Mouse (Mus musculus) forebrain, embryonic 13.5 days (tissue): ENCODE data around the gene Tmem209. TPM values are rescaled to one million over a fixed set of nuclear protein-coding genes. Genes with fewer than 3 reads are reported as not detected.

ENCODE experiments used
- ATAC-seq: fragments of 200-750 bp; cut with Nextera tagmentation; 2 replicates; pipeline ENCODE4 v1.8.0; 2017
- H3K27ac ChIP-seq: fragments of 300-500 bp; sonication (generic); 2 replicates; pipeline ENCODE4 v1.5.1; 2015; ENCODE audit warnings: inconsistent platforms, mild to moderate bottlenecking, moderate library complexity
- H3K27me3 ChIP-seq: fragments of 300-500 bp; sonication (generic); 2 replicates; pipeline ENCODE4 v1.6.1; 2015; ENCODE audit warnings: mild to moderate bottlenecking, inconsistent platforms
- H3K36me3 ChIP-seq: fragments of 300-500 bp; sonication (generic); 2 replicates; pipeline ENCODE4 v1.6.1; 2015; ENCODE audit warnings: mild to moderate bottlenecking, inconsistent platforms; ENCODE audit not compliant: poor library complexity, severe bottlenecking
- H3K4me1 ChIP-seq: fragments of 300-500 bp; sonication (generic); 2 replicates; pipeline ENCODE4 v1.6.1; 2015; ENCODE audit warnings: inconsistent platforms
- H3K4me2 ChIP-seq: fragments of 300-500 bp; sonication (generic); 2 replicates; pipeline ENCODE4 v1.6.1; 2015; ENCODE audit warnings: inconsistent platforms, mild to moderate bottlenecking, moderate library complexity
- H3K4me3 ChIP-seq: fragments of 300-500 bp; sonication (generic); 2 replicates; pipeline ENCODE4 v1.5.1; 2015; ENCODE audit warnings: mild to moderate bottlenecking, inconsistent platforms
- H3K9ac ChIP-seq: fragments of 300-500 bp; sonication (generic); 2 replicates; pipeline ENCODE4 v1.6.1; 2015; ENCODE audit warnings: mild to moderate bottlenecking, inconsistent platforms
- H3K9me3 ChIP-seq: fragments of 300-500 bp; sonication (generic); replicated peaks from 2 replicates; pipeline ENCODE4 v1.6.1; 2016; ENCODE audit warnings: inconsistent platforms
- WGBS: fragments of 180-500 bp; shearing (Covaris S2); methylation state at CpG from one replicate; pipeline ENCODE4 v1.1.7; 2015; 5-methylcytosine and 5-hydroxymethylcytosine counted together
- polyA plus RNA-seq: library from polyadenylated mRNA; unstranded; fragments of >200 nt; fragmentation: Nextera tagmentation; extraction: Ambion mirVana; gene quantifications from 2 replicates; pipeline ENCODE4 v1.2.1, GENCODE M21; 2015

Tmem209 gene
- polyA plus RNA-seq, 1 experiment from 2014 or later = 37.6 TPM

- H3K9me3 ChIP-seq = no peaks in the 10 kb centered on the region
- no peaks in the 10 kb centered on the region for H3K36me3 ChIP-seq
- H3K9ac ChIP-seq = peak overlapping the region; percentile 58
- peaks cover 28% of the 10 kb centered on the region for H3K4me1 ChIP-seq
- H3K4me3 ChIP-seq = no peak overlapping the region
- WGBS = 4% methylated on average over 19 of the region's 19 CpGs
- no peaks in the 10 kb centered on the region for H3K27me3 ChIP-seq
- peak overlapping the region; percentile 93 for H3K27ac ChIP-seq
- peak; percentile 85 for ATAC-seq
- H3K4me2 ChIP-seq = peak overlapping the region; percentile 49
These were observed 17.3 kb upstream of the Tmem209 start for GRCm38 (mm10) chr6:30526586-30527515.

GRCm38 (mm10) chr6:30525456-30526332 is 16.1 kb upstream of the Tmem209 start:
- peak overlapping the region; percentile 8; the same call in 1 of the 2 replicates for H3K9ac ChIP-seq
- peaks cover 28% of the 10 kb centered on the region for H3K4me1 ChIP-seq
- no peaks in the 10 kb centered on the region for H3K36me3 ChIP-seq
- no peak overlapping the region for H3K4me2 ChIP-seq
- H3K9me3 ChIP-seq = no peaks in the 10 kb centered on the region
- peak overlapping the region; percentile 93 for H3K27ac ChIP-seq
- H3K27me3 ChIP-seq = no peaks in the 10 kb centered on the region
- ATAC-seq = no peak
- 16% methylated on average over 7 of the region's 7 CpGs for WGBS
- H3K4me3 ChIP-seq = no peak overlapping the region

- no peak overlapping the region for H3K9ac ChIP-seq
These were observed 10.8 kb upstream of the Tmem209 start for GRCm38 (mm10) chr6:30520400-30520799.

GRCm38 (mm10) chr6:30514242-30514641 is 4.7 kb upstream of the Tmem209 start:
- Histone ChIP-seq H3K36me3 (no peaks in the 10 kb centered on the region), H3K27ac (no peak overlapping the region), H3K4me1 (peaks cover 11% of the 10 kb centered on the region), H3K27me3 (no peaks in the 10 kb centered on the region), H3K9ac (no peak overlapping the region), H3K4me3 (no peak overlapping the region), H3K4me2 (no peak overlapping the region), H3K9me3 (no peaks in the 10 kb centered on the region)
- ATAC-seq = no peak
- 11% methylated on average over 9 of the region's 9 CpGs for WGBS

More at GRCm38 (mm10) chr6:30520400-30520799, 10.8 kb upstream of the Tmem209 start:
- Histone ChIP-seq H3K4me1 (peaks cover 7% of the 10 kb centered on the region), H3K36me3 (no peaks in the 10 kb centered on the region), H3K9me3 (no peaks in the 10 kb centered on the region), H3K27ac (no peak overlapping the region), H3K4me3 (no peak overlapping the region), H3K4me2 (no peak overlapping the region), H3K27me3 (no peaks in the 10 kb centered on the region)
- ATAC-seq = no peak
- 67% methylated on average over 11 of the region's 11 CpGs for WGBS

GRCm38 (mm10) chr6:30510291-30510690 is 708 bp upstream of the Tmem209 start:
- ATAC-seq = 0 out of 2 replicates have a peak, but pooled peaks have one; percentile 7
- H3K36me3 ChIP-seq = peaks cover 14% of the 10 kb centered on the region
- peak overlapping the region; percentile 61 for H3K9ac ChIP-seq
- H3K4me3 ChIP-seq = peak overlapping the region; percentile 57; the same call in 1 of the 2 replicates
- 56% methylated on average over 5 of the region's 5 CpGs for WGBS
- H3K9me3 ChIP-seq = no peaks in the 10 kb centered on the region
- H3K4me2 ChIP-seq = peak overlapping the region; percentile 77
- H3K27me3 ChIP-seq = no peaks in the 10 kb centered on the region
- H3K27ac ChIP-seq = peak overlapping the region; percentile 94
- peaks cover 14% of the 10 kb centered on the region for H3K4me1 ChIP-seq

GRCm38 (mm10) chr6:30508824-30509223 is 759 bp downstream of the Tmem209 start:
- H3K27ac ChIP-seq = peak overlapping the region; percentile 94
- ATAC-seq = no peak

GRCm38 (mm10) chr6:30499049-30499448 is 10.5 kb downstream of the Tmem209 start:
- Histone ChIP-seq H3K27me3 (no peaks in the 10 kb centered on the region), H3K4me1 (no peaks in the 10 kb centered on the region), H3K9me3 (no peaks in the 10 kb centered on the region), H3K36me3 (peaks cover 63% of the 10 kb centered on the region), H3K27ac (no peak overlapping the region), H3K9ac (no peak overlapping the region), H3K4me2 (no peak overlapping the region), H3K4me3 (no peak overlapping the region)
- ATAC-seq = no peak
- WGBS = 91% methylated on average over 3 of the region's 3 CpGs

More at GRCm38 (mm10) chr6:30508824-30509223, 759 bp downstream of the Tmem209 start:
- WGBS = 5% methylated on average over 2 of the region's 2 CpGs
- Histone ChIP-seq H3K9me3 (no peaks in the 10 kb centered on the region), H3K27me3 (no peaks in the 10 kb centered on the region), H3K4me2 (peak overlapping the region; percentile 77), H3K4me1 (peaks cover 10% of the 10 kb centered on the region), H3K9ac (peak overlapping the region; percentile 80), H3K36me3 (peaks cover 24% of the 10 kb centered on the region), H3K4me3 (peak overlapping the region; percentile 57)

GRCm38 (mm10) chr6:30486504-30486903 is 23.1 kb downstream of the Tmem209 start:
- no peak for ATAC-seq
- Histone ChIP-seq H3K27me3 (no peaks in the 10 kb centered on the region), H3K4me3 (no peak overlapping the region), H3K9ac (no peak overlapping the region), H3K9me3 (no peaks in the 10 kb centered on the region), H3K4me1 (no peaks in the 10 kb centered on the region), H3K36me3 (peaks cover 89% of the 10 kb centered on the region), H3K4me2 (no peak overlapping the region), H3K27ac (no peak overlapping the region)
- 95% methylated on average over 6 of the region's 6 CpGs for WGBS

- Histone ChIP-seq H3K27me3 (no peaks in the 10 kb centered on the region), H3K27ac (no peak overlapping the region), H3K9ac (no peak overlapping the region), H3K9me3 (no peaks in the 10 kb centered on the region), H3K4me2 (no peak overlapping the region), H3K4me3 (no peak overlapping the region), H3K4me1 (no peaks in the 10 kb centered on the region), H3K36me3 (peaks cover 94% of the 10 kb centered on the region)
- no peak for ATAC-seq
- WGBS = 82% methylated on average over 2 of the region's 2 CpGs
These were observed 26.7 kb downstream of the Tmem209 start for GRCm38 (mm10) chr6:30482908-30483307.

GRCm38 (mm10) chr6:30479418-30479817 is 30.2 kb downstream of the Tmem209 start:
- Histone ChIP-seq H3K27me3 (no peaks in the 10 kb centered on the region), H3K9me3 (no peaks in the 10 kb centered on the region), H3K9ac (no peak overlapping the region), H3K36me3 (peaks cover 65% of the 10 kb centered on the region), H3K4me3 (no peak overlapping the region), H3K4me1 (no peaks in the 10 kb centered on the region), H3K27ac (no peak overlapping the region), H3K4me2 (no peak overlapping the region)
- no peak for ATAC-seq
- 96% methylated on average over 3 of the region's 3 CpGs for WGBS

GRCm38 (mm10) chr6:30477784-30478183 is 31.8 kb downstream of the Tmem209 start:
- no peak overlapping the region for H3K4me3 ChIP-seq
- H3K4me2 ChIP-seq = no peak overlapping the region
- no peak overlapping the region for H3K27ac ChIP-seq
- no peak for ATAC-seq
- no peaks in the 10 kb centered on the region for H3K4me1 ChIP-seq
- H3K9me3 ChIP-seq = no peaks in the 10 kb centered on the region
- peaks cover 49% of the 10 kb centered on the region for H3K36me3 ChIP-seq
- no peaks in the 10 kb centered on the region for H3K27me3 ChIP-seq
- no peak overlapping the region for H3K9ac ChIP-seq
- WGBS = 93% methylated on average over 6 of the region's 6 CpGs
